Mouse (Mus musculus): ENCODE data around the gene Git1. TPM values are rescaled to one million over a fixed set of nuclear protein-coding genes. Genes with fewer than 3 reads are reported as not detected.

Git1 gene
- polyA plus RNA-seq, 1 experiment, result 65.1 TPM

DNA sequence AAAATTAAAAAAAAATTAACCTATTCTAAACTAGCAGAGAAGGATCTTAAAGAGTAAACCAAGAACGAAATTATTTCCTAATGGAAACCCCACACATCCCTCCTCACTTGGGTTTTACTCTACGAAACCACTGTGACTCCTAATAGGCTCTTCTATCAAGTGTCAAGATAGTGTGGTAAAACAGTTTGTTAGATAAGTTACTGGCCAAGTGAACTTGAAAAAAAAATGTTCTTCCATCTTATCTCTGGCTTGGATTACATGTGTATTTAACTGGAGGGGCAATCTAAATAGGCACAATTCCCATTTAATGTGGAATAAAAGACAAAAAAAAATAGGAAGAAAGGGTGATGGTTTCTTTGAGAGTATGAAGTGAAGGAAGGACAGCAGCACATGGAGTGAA, 37.5 kb downstream of the Git1 start:
- Histone ChIP-seq H3K4me1 (peaks cover 5% of the 10 kb centered on the region), H3K27me3 (replicated peaks) (no peaks in the 10 kb centered on the region), H3K36me3 (replicated peaks; ENCODE audit: low read length) (peaks cover 64% of the 10 kb centered on the region), H3K9me3 (no peaks in the 10 kb centered on the region), H3K4me3 (replicated peaks) (no peak overlapping the region)
- TF ChIP-seq FLI1 (IDR thresholded peaks at IDR 0.05; ENCODE audit: low read length) (no peak), GATA1 (IDR thresholded peaks at IDR 0.05; ENCODE audit: borderline replicate concordance, low read length) (no peak)

DNA sequence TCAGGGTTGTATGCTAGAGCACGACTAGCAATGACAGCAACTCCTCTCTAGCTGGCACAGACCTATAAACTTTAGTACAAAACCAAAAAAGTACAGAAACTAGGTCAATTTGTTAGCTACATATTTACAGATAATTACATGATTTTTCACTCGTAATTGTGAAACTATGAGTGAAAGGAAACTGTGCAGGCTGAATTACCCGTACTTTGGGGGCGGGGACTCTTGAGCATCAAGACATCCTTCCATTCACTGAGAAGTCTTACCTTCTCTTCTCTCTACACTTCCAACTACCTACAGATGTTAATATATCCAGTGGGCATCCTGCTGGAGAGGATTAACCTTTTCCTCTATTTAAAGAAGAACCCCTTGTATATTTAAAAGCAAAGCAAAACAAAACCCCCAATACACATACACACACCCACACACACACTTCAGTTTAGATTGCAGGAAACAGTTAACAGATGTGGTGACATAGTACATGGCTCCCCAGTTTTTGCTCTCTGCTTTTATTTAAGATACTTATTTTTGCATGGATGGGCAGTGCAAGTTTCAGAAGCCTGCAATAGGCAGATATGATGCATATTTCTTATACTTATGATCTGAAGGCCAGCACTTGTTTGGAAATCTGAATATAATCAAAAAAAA, 39.0 kb downstream of the Git1 start:
- H3K4me3 ChIP-seq (replicated peaks), result no peak overlapping the region
- no peaks in the 10 kb centered on the region for H3K9me3 ChIP-seq
- no peaks in the 10 kb centered on the region for H3K27me3 ChIP-seq (replicated peaks)
- peaks cover 76% of the 10 kb centered on the region for H3K36me3 ChIP-seq (replicated peaks; ENCODE audit: low read length)
- H3K4me1 ChIP-seq, result no peaks in the 10 kb centered on the region; the same call in 1 of the 2 replicates
- no peak for TF ChIP-seq GATA1 (IDR thresholded peaks at IDR 0.05; ENCODE audit: borderline replicate concordance, low read length)
- TF ChIP-seq FLI1 (IDR thresholded peaks at IDR 0.05; ENCODE audit: low read length), result no peak

GRCm38 (mm10) chr11:77545261-77545660, 51.9 kb downstream of the Git1 start:
- H3K9me3 ChIP-seq, result no peaks in the 10 kb centered on the region
- no peaks in the 10 kb centered on the region for H3K4me1 ChIP-seq
- TF ChIP-seq FLI1 (IDR thresholded peaks at IDR 0.05; ENCODE audit: low read length) (no peak), GATA1 (IDR thresholded peaks at IDR 0.05; ENCODE audit: borderline replicate concordance, low read length) (no peak)
- no peaks in the 10 kb centered on the region for H3K27me3 ChIP-seq (replicated peaks)
- peaks cover 89% of the 10 kb centered on the region for H3K36me3 ChIP-seq (replicated peaks; ENCODE audit: low read length)
- no peak overlapping the region for H3K4me3 ChIP-seq (replicated peaks)

Other genes starting within 250 kb of the Git1 start
- gene Coro6, start 31.2 kb upstream of the Git1 start, polyA plus RNA-seq (2012; ENCODE audit: insufficient read depth, low replicate concordance), result 0.38 TPM in 1 of 2 replicates, not detected in the other
- gene Ankrd13b, start 3.9 kb upstream of the Git1 start, polyA plus RNA-seq (2012; ENCODE audit: insufficient read depth, low replicate concordance), result 6.7 and 9.3 TPM in 2 replicates
- gene Abhd15, start 21.6 kb downstream of the Git1 start, polyA plus RNA-seq (2012; ENCODE audit: insufficient read depth, low replicate concordance), result 2.4 and 4.6 TPM in 2 replicates
- 22.3 and 38.9 TPM in 2 replicates for gene Trp53i13, start 22.4 kb downstream of the Git1 start, polyA plus RNA-seq (2012; ENCODE audit: insufficient read depth, low replicate concordance)
- 0.08 TPM in 1 of 2 replicates, not detected in the other for gene Gm10392, start 25.6 kb downstream of the Git1 start, polyA plus RNA-seq (2012; ENCODE audit: insufficient read depth, low replicate concordance)
- gene Taok1, start 114.3 kb downstream of the Git1 start, polyA plus RNA-seq (2012; ENCODE audit: insufficient read depth, low replicate concordance), result 1.2 and 2.3 TPM in 2 replicates
- gene Nufip2, start 192.6 kb downstream of the Git1 start, polyA plus RNA-seq (2012; ENCODE audit: insufficient read depth, low replicate concordance), result 8.0 and 25.8 TPM in 2 replicates
- gene Cryba1, start 231.7 kb downstream of the Git1 start, polyA plus RNA-seq (2012; ENCODE audit: insufficient read depth, low replicate concordance), result not detected in 2 replicates